Mouse (Mus musculus) ovary, adult 18-20 months (tissue): Measurements from ENCODE around the gene Olfr725.

Source experiments
- DNase-seq: peaks from one replicate; pipeline ENCODE4 v3.0.0; 2022; ENCODE audit warnings: low spot score, mixed read lengths

Olfr725 gene

DNA sequence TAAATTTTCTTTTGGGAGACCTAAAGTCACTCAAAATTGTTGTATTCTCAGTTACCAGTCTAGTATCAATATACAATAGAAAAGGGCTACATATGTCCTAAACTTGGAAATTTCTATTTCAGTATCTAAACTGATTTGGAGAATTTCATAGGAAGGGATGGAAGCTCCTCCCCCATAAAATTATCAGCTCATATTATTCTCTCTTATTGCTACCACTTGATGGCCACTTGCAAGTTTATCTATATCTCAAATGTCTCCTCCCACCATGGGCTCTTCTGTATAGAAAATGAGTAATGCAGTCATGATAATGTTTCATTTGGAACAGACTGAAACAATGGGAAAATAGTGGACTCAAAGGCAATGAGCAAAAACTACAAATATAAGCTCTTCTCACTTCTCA, at the start of gene Olfr725:
Gene Olfr725 (minus strand): TSS at position 101 of the 400 bp plus-strand sequence.
- DNase-seq = no peak

DNA sequence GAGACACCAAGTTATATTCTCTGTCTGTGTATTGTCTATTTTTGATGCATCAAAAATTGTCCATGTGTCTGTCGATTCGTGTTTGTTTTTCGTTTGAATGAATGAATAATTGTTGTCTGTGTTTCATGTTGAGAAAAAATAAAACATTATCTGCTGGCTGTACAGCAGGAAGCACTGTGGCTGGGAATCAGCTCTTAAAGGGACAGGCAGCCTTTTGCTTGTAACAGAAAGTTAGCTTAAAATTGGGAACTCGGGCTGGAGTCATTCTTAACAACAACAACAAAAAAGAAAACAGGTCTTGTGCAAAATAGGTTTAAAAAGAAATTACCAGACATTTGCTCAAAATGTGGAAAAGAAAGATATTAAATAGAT, 22.5 kb upstream of the Olfr725 start:
- DNase-seq = no peak

GRCm38 (mm10) chr14:50061955-50062732, 22.0 kb upstream of the Olfr725 start:
- DNase-seq = peak; percentile 19

GRCm38 (mm10) chr14:50061590-50061954, 21.4 kb upstream of the Olfr725 start:
- DNase-seq = no peak

DNA sequence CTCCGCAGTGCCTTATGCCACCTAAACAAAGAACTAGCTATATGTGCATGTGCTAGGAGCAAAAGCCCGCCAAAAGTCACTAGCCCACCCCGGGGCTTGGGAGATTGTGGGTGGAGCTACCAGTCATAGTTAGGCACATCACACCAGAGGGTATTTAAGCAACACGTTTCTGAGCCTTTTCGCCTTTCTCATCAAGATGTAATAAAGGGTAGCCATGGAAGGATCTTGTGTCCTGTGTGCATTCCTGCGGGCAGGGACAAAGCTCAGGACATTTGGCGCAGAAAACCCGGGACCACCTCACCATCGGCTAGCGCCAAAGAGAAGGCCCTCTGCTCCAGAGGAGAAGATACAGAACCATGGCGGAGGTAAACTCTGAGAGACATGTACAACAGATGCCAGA, 21.0 kb upstream of the Olfr725 start:
- no peak for DNase-seq

- DNase-seq = no peak
Measured at GRCm38 (mm10) chr14:50032041-50032440, 8.1 kb downstream of the Olfr725 start.

DNA sequence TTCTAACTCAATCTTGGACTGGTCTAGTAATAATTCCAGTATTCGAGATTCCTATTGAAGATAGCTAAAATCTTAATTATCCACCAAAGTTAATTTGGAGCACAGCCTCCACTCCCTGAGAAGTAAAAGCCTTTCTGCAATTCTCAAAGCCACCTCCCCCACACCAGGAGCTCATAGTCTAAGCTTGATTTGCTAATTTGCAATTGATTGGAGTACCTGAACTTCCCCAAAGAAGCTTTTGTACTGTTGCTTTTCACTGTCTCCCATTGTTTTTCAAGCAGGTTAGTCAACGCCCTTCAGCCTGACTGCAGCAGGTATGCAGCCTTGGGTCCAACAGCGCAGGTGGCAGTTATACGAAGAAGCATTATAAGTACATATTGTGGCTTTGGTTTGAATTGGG, 8.8 kb downstream of the Olfr725 start:
- DNase-seq = no peak

DNA sequence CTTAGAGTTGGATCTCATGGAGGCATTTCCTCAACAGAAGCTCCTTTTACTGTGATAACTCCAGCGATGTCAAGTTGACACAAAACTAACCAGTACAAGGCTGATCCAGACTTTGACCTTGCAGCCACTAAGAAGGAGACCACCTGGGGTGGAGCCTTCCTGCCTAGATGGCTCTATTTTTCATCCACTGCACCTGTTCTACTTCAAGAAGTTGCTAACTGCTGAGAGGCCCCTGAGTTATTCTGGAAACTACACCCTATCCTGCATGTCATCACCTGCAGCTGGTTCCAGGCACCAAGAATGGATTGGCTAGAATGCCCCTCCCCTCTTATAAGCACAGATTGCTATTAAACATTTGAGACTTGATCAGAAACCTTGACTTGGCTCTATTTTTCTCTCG, 13.8 kb downstream of the Olfr725 start:
- no peak for DNase-seq
